Mouse (Mus musculus) intestine, embryonic 15.5 days (tissue): ENCODE results near the gene Iqcb1. TPM values are rescaled to one million over a fixed set of nuclear protein-coding genes. Genes with fewer than 3 reads are reported as not detected.

Experiments
- ATAC-seq: fragments of 200-750 bp; cut with Nextera tagmentation; 2 replicates; pipeline ENCODE4 v1.8.0; 2017; ENCODE audit warnings: moderate TSS enrichment, moderate library complexity
- H3K27ac ChIP-seq: fragments of 300-500 bp; sonication (generic); 2 replicates; pipeline ENCODE4 v1.5.1; 2015; ENCODE audit warnings: mild to moderate bottlenecking, inconsistent platforms
- H3K27me3 ChIP-seq: fragments of 300-500 bp; sonication (generic); replicated peaks from 2 replicates; pipeline ENCODE4 v1.6.1; 2015; ENCODE audit warnings: inconsistent platforms
- H3K36me3 ChIP-seq: fragments of 300-500 bp; sonication (generic); 2 replicates; pipeline ENCODE4 v1.6.1; 2015; ENCODE audit warnings: inconsistent platforms
- H3K4me1 ChIP-seq: fragments of 300-500 bp; sonication (generic); replicated peaks from 2 replicates; pipeline ENCODE4 v1.6.1; 2015; ENCODE audit warnings: inconsistent platforms
- H3K4me2 ChIP-seq: fragments of 300-500 bp; sonication (generic); replicated peaks from 2 replicates; pipeline ENCODE4 v1.6.1; 2015; ENCODE audit warnings: mild to moderate bottlenecking, inconsistent platforms
- H3K4me3 ChIP-seq: fragments of 300-500 bp; sonication (generic); replicated peaks from 2 replicates; pipeline ENCODE4 v1.5.1; 2015; ENCODE audit warnings: inconsistent platforms
- H3K9ac ChIP-seq: fragments of 300-500 bp; sonication (generic); 2 replicates; pipeline ENCODE4 v1.6.1; 2015; ENCODE audit warnings: inconsistent platforms
- H3K9me3 ChIP-seq: fragments of 300-500 bp; sonication (generic); 2 replicates; pipeline ENCODE4 v1.6.1; 2016; ENCODE audit warnings: inconsistent platforms
- WGBS: fragments of 180-500 bp; shearing (Covaris S2); methylation state at CpG from one replicate; pipeline ENCODE4 v1.1.7; 2015; 5-methylcytosine and 5-hydroxymethylcytosine counted together
- polyA plus RNA-seq: library from polyadenylated mRNA; unstranded; fragments of >200 nt; fragmentation: Nextera tagmentation; extraction: Ambion mirVana; gene quantifications from 2 replicates; pipeline ENCODE4 v1.2.1, GENCODE M21; 2015

Gene Iqcb1
- polyA plus RNA-seq, 1 experiment from 2014 or later, result 27.2 TPM

DNA sequence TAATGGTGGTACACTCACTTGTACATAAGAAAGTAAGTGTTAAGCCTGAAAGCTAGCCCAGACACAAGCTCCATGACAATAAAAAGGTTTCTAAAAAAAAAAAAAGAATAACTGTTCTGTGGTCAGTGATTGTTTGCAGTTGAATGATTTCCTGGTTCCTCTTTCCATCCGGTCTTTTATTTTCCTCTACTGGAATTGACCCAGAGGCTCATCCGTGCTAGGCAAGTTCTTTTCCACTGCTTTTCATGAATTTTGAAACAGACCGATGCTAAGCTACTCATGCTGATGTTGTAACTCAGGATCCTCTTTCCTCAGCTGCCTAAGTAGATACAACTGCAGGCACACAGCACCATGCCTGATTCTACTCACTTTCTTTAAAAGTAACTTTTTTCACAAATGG, 92.2 kb downstream of the Iqcb1 start:
- Histone ChIP-seq H3K9me3 (no peaks in the 10 kb centered on the region), H3K27ac (no peak overlapping the region), H3K4me1 (no peaks in the 10 kb centered on the region), H3K27me3 (no peaks in the 10 kb centered on the region), H3K36me3 (peaks cover 18% of the 10 kb centered on the region), H3K4me3 (no peak overlapping the region), H3K9ac (no peak overlapping the region), H3K4me2 (no peak overlapping the region)
- no peak for ATAC-seq
- 81% methylated on average over 3 of the region's 3 CpGs for WGBS

DNA sequence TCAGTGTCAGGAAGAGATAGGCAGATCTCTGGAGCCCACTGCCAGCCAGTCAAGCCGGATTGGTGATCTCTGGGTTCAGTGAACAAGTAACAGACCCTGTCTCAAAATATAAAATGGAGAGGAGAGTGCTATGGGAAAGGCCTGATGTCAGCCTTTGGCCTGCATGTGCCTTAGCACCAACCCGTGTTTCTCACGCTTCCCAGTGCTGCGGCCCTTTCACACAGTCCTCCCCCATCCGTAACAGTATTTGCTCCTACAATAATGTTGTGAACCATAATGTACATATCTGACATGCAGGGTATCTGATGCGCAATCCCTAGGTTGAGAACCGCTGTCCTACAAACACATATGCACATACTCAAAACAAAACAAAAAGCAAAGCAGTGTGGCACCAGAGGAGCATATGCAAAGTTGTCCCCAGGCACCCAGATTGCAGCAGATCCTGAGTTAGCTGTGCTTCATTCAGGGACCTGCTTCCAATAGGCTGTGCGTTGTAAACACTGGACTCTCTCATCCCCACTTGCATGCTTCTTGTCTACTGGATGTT, 93.0 kb downstream of the Iqcb1 start:
- no peak for ATAC-seq
- no peak overlapping the region for H3K4me2 ChIP-seq
- H3K4me1 ChIP-seq, result no peaks in the 10 kb centered on the region
- no peak overlapping the region for H3K9ac ChIP-seq
- H3K9me3 ChIP-seq, result no peaks in the 10 kb centered on the region
- H3K27me3 ChIP-seq, result no peaks in the 10 kb centered on the region
- H3K4me3 ChIP-seq, result no peak overlapping the region
- H3K27ac ChIP-seq, result no peak overlapping the region
- peaks cover 23% of the 10 kb centered on the region for H3K36me3 ChIP-seq
- WGBS, result 94% methylated on average over 8 of the region's 8 CpGs

DNA sequence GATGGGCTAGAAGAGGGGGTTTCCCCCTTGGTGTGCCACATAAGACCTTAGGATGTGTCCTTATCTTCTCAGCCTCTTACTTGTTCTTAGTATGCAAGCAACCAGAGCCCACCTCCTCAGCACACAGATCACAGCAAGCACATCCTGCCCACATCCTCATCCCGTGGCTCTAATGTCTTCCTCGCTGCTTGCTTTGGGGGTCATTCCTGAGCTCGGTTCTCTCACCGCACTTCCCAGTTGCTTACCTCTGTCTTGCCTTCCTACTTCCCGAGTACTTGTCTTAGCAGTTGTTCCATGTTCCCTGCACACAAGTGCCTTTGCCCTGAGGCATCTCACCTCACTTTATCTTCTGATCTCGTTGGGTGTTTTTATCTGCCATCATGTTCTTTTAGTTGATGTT, 93.8 kb downstream of the Iqcb1 start:
- no peak for ATAC-seq
- WGBS, result 85% methylated on average over 6 of the region's 6 CpGs
- H3K27ac ChIP-seq, result no peak overlapping the region
- H3K36me3 ChIP-seq, result peaks cover 26% of the 10 kb centered on the region
- H3K27me3 ChIP-seq, result no peaks in the 10 kb centered on the region
- no peaks in the 10 kb centered on the region for H3K4me1 ChIP-seq
- H3K4me2 ChIP-seq, result no peak overlapping the region
- no peak overlapping the region for H3K9ac ChIP-seq
- H3K9me3 ChIP-seq, result no peaks in the 10 kb centered on the region
- no peak overlapping the region for H3K4me3 ChIP-seq

Other genes with a start within 250 kb of the Iqcb1 start
- gene Cd86, start 162.3 kb upstream of the Iqcb1 start, polyA plus RNA-seq, result 2.4 TPM in 2 replicates
- 6.6 and 7.3 TPM in 2 replicates for gene Ildr1, start 134.4 kb upstream of the Iqcb1 start, polyA plus RNA-seq
- gene Slc15a2, start 43.4 kb upstream of the Iqcb1 start, polyA plus RNA-seq, result 4.9 and 6.6 TPM in 2 replicates
- gene Eaf2, start 46.6 kb downstream of the Iqcb1 start, polyA plus RNA-seq, result 1.8 and 2.2 TPM in 2 replicates
- gene Golgb1, start 46.8 kb downstream of the Iqcb1 start, polyA plus RNA-seq, result 91.4 and 93.4 TPM in 2 replicates
- 10.7 and 12.7 TPM in 2 replicates for gene Hcls1, start 106.6 kb downstream of the Iqcb1 start, polyA plus RNA-seq
- gene Fbxo40, start 162.1 kb downstream of the Iqcb1 start, polyA plus RNA-seq, result not detected in 2 replicates
- gene Polq, start 183.4 kb downstream of the Iqcb1 start, polyA plus RNA-seq, result 5.3 and 6.3 TPM in 2 replicates